Mouse (Mus musculus): Measurements from ENCODE around the gene Bud13. TPM values are rescaled to one million over a fixed set of nuclear protein-coding genes. Genes with fewer than 3 reads are reported as not detected.
A peak's percentile ranks its signal among the peaks of the same experiment; 100 is the strongest.
"Not testable (repeated sequence)": the region's sequence is repeated elsewhere in the genome, so short reads cannot be mapped to it uniquely, and the experiment has no call there.

Bud13 gene
- total and polyA plus RNA-seq, 2 experiments from 2014 or later = 12.8 to 13.5 TPM

- DNase-seq (peak; percentile 48), ATAC-seq (peak; percentile 64)
- Histone ChIP-seq H3K9me3 (ENCODE audit: low read length) (no peaks in the 10 kb centered on the region), H3K27me3 (ENCODE audit: insufficient read depth, low read length) (no peaks in the 10 kb centered on the region), H3K4me1 (ENCODE audit: insufficient read depth) (peaks cover 19% of the 10 kb centered on the region), H3K36me3 (ENCODE audit: insufficient read depth) (no peaks in the 10 kb centered on the region), H3K4me2 (ENCODE audit: low read depth) (no peak overlapping the region), H3K9ac (no peak overlapping the region), H3K4me3 (ENCODE audit: low read depth, low read length) (no peak overlapping the region), H3K27ac (ENCODE audit: low read depth, low read length) (peak overlapping the region; percentile 22; the same call in 1 of the 2 replicates)
- 13% methylated on average over 8 of the region's 8 CpGs for WGBS
- TF ChIP-seq CTCF (IDR thresholded peaks at IDR 0.05; ENCODE audit: low read depth) = no peak
Observed at GRCm38 (mm10) chr9:46316909-46317308, 34.1 kb downstream of the Bud13 start.

GRCm38 (mm10) chr9:46317957-46318356 lies 35.1 kb downstream of the Bud13 start:
- no peak for DNase-seq
- no peak for ATAC-seq
- no peak overlapping the region for H3K4me2 ChIP-seq (ENCODE audit: low read depth)
- WGBS = 98% methylated on average over 3 of the region's 3 CpGs
- H3K27me3 ChIP-seq (ENCODE audit: insufficient read depth, low read length) = no peaks in the 10 kb centered on the region
- H3K9ac ChIP-seq = no peak overlapping the region
- peak; percentile 24; the same call in 1 of the 2 replicates for TF ChIP-seq CTCF (IDR thresholded peaks at IDR 0.05; ENCODE audit: low read depth)
- H3K36me3 ChIP-seq (ENCODE audit: insufficient read depth) = no peaks in the 10 kb centered on the region
- H3K9me3 ChIP-seq (ENCODE audit: low read length) = no peaks in the 10 kb centered on the region
- H3K4me3 ChIP-seq (ENCODE audit: low read depth, low read length) = no peak overlapping the region
- H3K27ac ChIP-seq (ENCODE audit: low read depth, low read length) = no peak overlapping the region
- H3K4me1 ChIP-seq (ENCODE audit: insufficient read depth) = peaks cover 22% of the 10 kb centered on the region

- DNase-seq; H3K27ac ChIP-seq (ENCODE audit: low read depth, low read length); H3K4me2 ChIP-seq (ENCODE audit: low read depth); H3K4me3 ChIP-seq (ENCODE audit: low read depth, low read length); H3K9me3 ChIP-seq (ENCODE audit: low read length); H3K27me3 ChIP-seq (ENCODE audit: insufficient read depth, low read length); ATAC-seq; H3K36me3 ChIP-seq (ENCODE audit: insufficient read depth); H3K9ac ChIP-seq: not testable (repeated sequence)
- peaks cover 22% of the 10 kb centered on the region for H3K4me1 ChIP-seq (ENCODE audit: insufficient read depth)
- WGBS = 89% methylated on average over 6 of the region's 6 CpGs
Observed at GRCm38 (mm10) chr9:46319886-46320285, 37.1 kb downstream of the Bud13 start, which contains the start of gene 4931429L15Rik. Gene 4931429L15Rik, minus strand, starts transcription at chr9:46319986.

DNA sequence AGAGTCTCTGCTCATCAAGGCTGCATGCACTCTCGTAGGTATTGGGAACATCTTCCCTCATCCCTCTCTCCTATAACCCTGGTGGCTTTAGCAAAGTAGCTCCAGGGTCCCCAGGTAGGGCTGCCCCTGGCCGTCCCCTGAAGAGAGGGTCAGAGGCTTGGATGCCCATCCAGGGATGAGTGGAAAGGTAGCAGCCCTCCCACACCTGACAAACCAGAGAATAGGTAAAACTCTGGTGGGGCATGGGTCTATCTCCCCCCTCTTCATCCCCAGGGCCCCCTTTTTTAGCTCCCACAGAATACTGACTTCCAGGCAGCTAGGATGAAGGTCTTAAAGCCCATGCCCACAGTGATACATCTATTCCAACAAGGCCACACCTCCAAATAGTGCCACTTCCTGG lies 37.7 kb downstream of the Bud13 start:
- H3K27me3 ChIP-seq (ENCODE audit: insufficient read depth, low read length) = no peaks in the 10 kb centered on the region
- H3K36me3 ChIP-seq (ENCODE audit: insufficient read depth) = no peaks in the 10 kb centered on the region
- peaks cover 18% of the 10 kb centered on the region for H3K4me1 ChIP-seq (ENCODE audit: insufficient read depth)
- 94% methylated on average over 2 of the region's 2 CpGs for WGBS
- H3K4me2 ChIP-seq (ENCODE audit: low read depth) = no peak overlapping the region
- no peak for ATAC-seq
- H3K9me3 ChIP-seq (ENCODE audit: low read length) = no peaks in the 10 kb centered on the region
- H3K9ac ChIP-seq = no peak overlapping the region
- H3K27ac ChIP-seq (ENCODE audit: low read depth, low read length) = no peak overlapping the region
- TF ChIP-seq CTCF (IDR thresholded peaks at IDR 0.05; ENCODE audit: low read depth) = no peak
- DNase-seq = no peak
- H3K4me3 ChIP-seq (ENCODE audit: low read depth, low read length) = no peak overlapping the region

GRCm38 (mm10) chr9:46326694-46327405 lies 44.0 kb downstream of the Bud13 start:
- WGBS = 91% methylated on average over 11 of the region's 11 CpGs
- DNase-seq (no peak), ATAC-seq (no peak)
- Histone ChIP-seq H3K27ac (ENCODE audit: low read depth, low read length) (no peak overlapping the region), H3K9ac (no peak overlapping the region), H3K27me3 (ENCODE audit: insufficient read depth, low read length) (no peaks in the 10 kb centered on the region), H3K36me3 (ENCODE audit: insufficient read depth) (no peaks in the 10 kb centered on the region), H3K4me2 (ENCODE audit: low read depth) (no peak overlapping the region), H3K4me1 (ENCODE audit: insufficient read depth) (peaks cover 18% of the 10 kb centered on the region), H3K9me3 (ENCODE audit: low read length) (no peaks in the 10 kb centered on the region), H3K4me3 (ENCODE audit: low read depth, low read length) (no peak overlapping the region)
- TF ChIP-seq CTCF (IDR thresholded peaks at IDR 0.05; ENCODE audit: low read depth) = peak; percentile 30

DNA sequence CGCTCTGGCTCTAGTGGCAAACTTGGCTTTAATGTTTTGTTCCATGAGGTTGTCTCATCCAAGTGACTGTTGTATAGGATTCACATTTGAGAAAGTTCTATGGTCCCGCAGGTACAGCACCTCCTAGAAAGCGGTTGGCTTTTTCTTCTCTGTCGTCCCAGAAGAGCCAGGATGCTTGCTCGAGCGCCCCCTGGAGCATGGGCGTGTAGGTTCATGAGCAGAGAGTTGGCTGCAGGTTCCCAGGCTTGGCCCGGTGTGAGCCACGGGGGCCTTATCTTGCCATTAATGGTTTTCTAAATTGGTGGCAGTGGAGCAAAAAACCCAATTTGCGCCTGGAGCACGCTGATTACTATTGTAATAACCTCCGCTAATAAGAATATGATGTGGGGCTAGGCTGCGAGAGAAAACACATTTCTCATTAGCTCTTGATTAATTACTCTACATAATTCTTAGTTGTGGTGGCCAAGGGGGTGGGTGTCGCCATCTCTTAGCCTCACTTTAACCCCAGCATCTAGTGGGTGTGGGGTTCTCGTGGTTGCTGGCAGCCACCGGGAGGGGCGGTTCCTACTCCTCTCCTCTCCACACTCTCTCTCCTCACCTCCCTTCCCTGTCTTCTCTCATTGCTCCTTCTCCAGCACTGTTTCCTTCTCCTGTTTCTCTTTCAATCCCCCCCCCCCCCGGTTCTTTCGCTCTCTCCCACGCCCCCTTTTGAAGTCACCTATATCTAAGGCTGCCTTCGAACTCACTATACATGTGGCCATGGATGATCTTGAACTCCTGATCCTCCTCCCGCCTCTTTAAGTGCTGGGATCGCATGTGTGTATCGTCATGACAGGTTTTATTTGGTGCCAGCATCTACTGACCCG lies 45.1 kb downstream of the Bud13 start:
- H3K4me3 ChIP-seq (ENCODE audit: low read depth, low read length) = no peak overlapping the region

More for the DNA sequence above, 45.1 kb downstream of the Bud13 start:
- Histone ChIP-seq H3K27me3 (ENCODE audit: insufficient read depth, low read length) (no peaks in the 10 kb centered on the region; the same call in 1 of the 2 replicates), H3K9ac (peak overlapping the region; percentile 51; the same call in 1 of the 2 replicates), H3K4me1 (ENCODE audit: insufficient read depth) (peaks cover 16% of the 10 kb centered on the region), H3K36me3 (ENCODE audit: insufficient read depth) (no peaks in the 10 kb centered on the region), H3K27ac (ENCODE audit: low read depth, low read length) (peak overlapping the region; percentile 85), H3K4me2 (ENCODE audit: low read depth) (peak overlapping the region; percentile 46; the same call in 1 of the 2 replicates), H3K9me3 (ENCODE audit: low read length) (no peaks in the 10 kb centered on the region)
- ATAC-seq = 0 out of 2 replicates have a peak, but pooled peaks have one; percentile 26
- DNase-seq = peak; percentile 46
- TF ChIP-seq CTCF (IDR thresholded peaks at IDR 0.05; ENCODE audit: low read depth) = peak; percentile 45
- WGBS = 39% methylated on average over 25 of the region's 25 CpGs

Measured in forebrain, postnatal 0 days (tissue).